Mouse (Mus musculus) forebrain, embryonic 10.5 days (tissue): Measurements from ENCODE around the gene Pprc1. TPM values are rescaled to one million over a fixed set of nuclear protein-coding genes. Genes with fewer than 3 reads are reported as not detected.
A peak's percentile ranks its signal among the peaks of the same experiment; 100 is the strongest.

Source experiments
- DNase-seq: peaks from one replicate; pipeline ENCODE4 v3.0.0-alpha.2; 2017; ENCODE audit warnings: low spot score; ENCODE audit errors: extremely low spot score
- H3K27ac ChIP-seq: fragments of 300-500 bp; sonication (generic); 2 replicates; pipeline ENCODE4 v1.5.1; 2016; ENCODE audit warnings: mild to moderate bottlenecking
- H3K27me3 ChIP-seq: fragments of 300-500 bp; sonication (generic); 2 replicates; pipeline ENCODE4 v1.6.1; 2016; ENCODE audit warnings: mild to moderate bottlenecking; ENCODE audit not compliant: poor library complexity, severe bottlenecking
- H3K36me3 ChIP-seq: fragments of 300-500 bp; sonication (generic); replicated peaks from 2 replicates; pipeline ENCODE4 v1.6.1; 2016; ENCODE audit warnings: mild to moderate bottlenecking, moderate library complexity
- H3K4me1 ChIP-seq: fragments of 300-500 bp; sonication (generic); 2 replicates; pipeline ENCODE4 v1.6.1; 2016
- H3K4me3 ChIP-seq: fragments of 300-500 bp; sonication (generic); 2 replicates; pipeline ENCODE4 v1.5.1; 2016; ENCODE audit warnings: mild to moderate bottlenecking, moderate library complexity
- H3K9me3 ChIP-seq: fragments of 300-500 bp; sonication (generic); 2 replicates; pipeline ENCODE4 v1.6.1; 2016; ENCODE audit warnings: mild to moderate bottlenecking, moderate library complexity
- WGBS: fragments of 180-500 bp; shearing (Covaris S2); methylation state at CpG from one replicate; pipeline ENCODE4 v1.1.7; 2016; 5-methylcytosine and 5-hydroxymethylcytosine counted together
- polyA plus RNA-seq: library from polyadenylated mRNA; unstranded; fragments of >200 nt; fragmentation: Nextera tagmentation; extraction: Ambion mirVana; gene quantifications from 2 replicates; pipeline ENCODE4 v1.2.1, GENCODE M21; 2016

Gene Pprc1
- polyA plus RNA-seq, 1 experiment from 2014 or later = 57.5 TPM

- 28% methylated on average over 13 of the region's 13 CpGs for WGBS
- DNase-seq = no peak
- Histone ChIP-seq H3K4me1 (peaks cover 69% of the 10 kb centered on the region), H3K36me3 (peaks cover 44% of the 10 kb centered on the region), H3K27me3 (no peaks in the 10 kb centered on the region), H3K4me3 (peak overlapping the region; percentile 84), H3K27ac (peak overlapping the region; percentile 99), H3K9me3 (no peaks in the 10 kb centered on the region)
These were observed 6.5 kb upstream of the Pprc1 start for GRCm38 (mm10) chr19:46037925-46038850.

DNA sequence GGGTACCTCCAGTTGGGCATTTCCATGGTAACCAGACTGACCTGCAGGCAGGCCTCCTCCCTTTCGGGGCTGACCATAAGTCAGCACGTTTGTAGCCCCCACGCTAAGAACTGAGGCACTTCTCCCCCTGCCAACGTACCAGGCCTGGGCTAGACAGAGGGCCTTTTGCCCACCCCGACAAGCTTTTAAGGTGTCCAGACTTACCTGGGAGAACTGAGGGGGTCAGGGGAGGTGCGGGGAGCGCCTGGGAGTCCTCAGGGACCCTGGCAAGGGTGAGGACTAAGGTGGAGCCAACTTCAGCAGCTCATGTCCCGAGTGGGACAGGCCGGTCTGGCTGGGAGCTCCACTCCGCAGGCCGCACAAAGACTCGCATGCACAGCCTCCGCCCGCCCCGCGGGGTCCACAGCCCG is 5.8 kb upstream of the Pprc1 start:
- no peaks in the 10 kb centered on the region for H3K9me3 ChIP-seq
- peaks cover 37% of the 10 kb centered on the region for H3K36me3 ChIP-seq
- DNase-seq = peak; percentile 59
- under 1% methylated on average over 17 of the region's 17 CpGs for WGBS
- peak overlapping the region; percentile 84 for H3K4me3 ChIP-seq
- peaks cover 76% of the 10 kb centered on the region for H3K4me1 ChIP-seq
- H3K27ac ChIP-seq = peak overlapping the region; percentile 99
- H3K27me3 ChIP-seq = no peaks in the 10 kb centered on the region

- Histone ChIP-seq H3K27me3 (no peaks in the 10 kb centered on the region), H3K36me3 (peaks cover 31% of the 10 kb centered on the region), H3K4me1 (peaks cover 82% of the 10 kb centered on the region), H3K27ac (peak overlapping the region; percentile 99), H3K4me3 (peak overlapping the region; percentile 84), H3K9me3 (no peaks in the 10 kb centered on the region)
- peak; percentile 89 for DNase-seq
- whole genome bisulfite sequencing = 2% methylated on average over 26 of the region's 30 CpGs
These were observed 5.2 kb upstream of the Pprc1 start for GRCm38 (mm10) chr19:46039478-46039877.

DNA sequence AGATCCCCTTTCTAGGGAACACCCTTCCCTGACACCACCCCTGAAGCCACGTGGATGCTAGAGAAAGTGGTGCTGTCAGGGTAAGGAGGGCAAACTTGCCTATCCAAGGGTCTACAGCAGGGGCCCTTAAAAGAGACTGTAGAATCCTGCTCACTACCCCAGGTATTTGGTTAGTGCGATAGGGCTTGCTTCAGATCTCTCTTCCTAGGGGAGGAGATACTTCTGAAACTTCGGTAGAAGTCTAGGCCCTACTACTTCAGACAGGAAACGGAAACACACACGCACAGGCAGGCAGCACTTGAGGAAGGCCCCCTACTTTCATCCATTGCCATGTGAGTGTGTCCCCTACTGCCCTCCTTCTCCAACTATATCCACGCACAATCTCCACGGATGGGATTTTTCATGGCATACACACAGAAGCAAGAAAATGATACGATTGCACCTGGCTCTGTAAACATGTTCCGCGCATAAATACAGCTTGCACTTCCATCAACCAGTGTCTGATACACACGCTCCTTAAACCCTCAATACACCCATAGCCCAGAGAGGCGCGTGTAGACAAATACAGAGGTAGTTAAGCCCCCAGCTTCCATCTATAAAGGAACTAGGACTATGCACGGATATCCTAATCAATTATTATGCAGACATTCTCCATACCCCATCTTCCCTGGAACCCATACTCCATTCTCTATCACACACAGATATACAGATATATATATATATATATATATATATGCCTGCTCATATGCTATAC is 4.4 kb upstream of the Pprc1 start:
- no peak for DNase-seq
- H3K27me3 ChIP-seq = no peaks in the 10 kb centered on the region
- peaks cover 22% of the 10 kb centered on the region for H3K36me3 ChIP-seq
- H3K4me3 ChIP-seq = peak overlapping the region; percentile 84
- peaks cover 90% of the 10 kb centered on the region for H3K4me1 ChIP-seq
- 33% methylated on average over 14 of the region's 14 CpGs for whole genome bisulfite sequencing
- peak overlapping the region; percentile 99 for H3K27ac ChIP-seq
- H3K9me3 ChIP-seq = no peaks in the 10 kb centered on the region

GRCm38 (mm10) chr19:46041299-46041932 is 3.3 kb upstream of the Pprc1 start:
- Histone ChIP-seq H3K4me1 (peaks cover 95% of the 10 kb centered on the region), H3K27me3 (no peaks in the 10 kb centered on the region), H3K9me3 (no peaks in the 10 kb centered on the region), H3K4me3 (peak overlapping the region; percentile 97), H3K36me3 (peaks cover 12% of the 10 kb centered on the region), H3K27ac (peak overlapping the region; percentile 97)
- WGBS = 31% methylated on average over 7 of the region's 7 CpGs
- DNase-seq = no peak

GRCm38 (mm10) chr19:46041933-46042475 is 2.7 kb upstream of the Pprc1 start:
- peaks cover 6% of the 10 kb centered on the region for H3K36me3 ChIP-seq
- peaks cover 95% of the 10 kb centered on the region for H3K4me1 ChIP-seq
- DNase-seq = peak; percentile 76
- no peaks in the 10 kb centered on the region for H3K9me3 ChIP-seq
- H3K27me3 ChIP-seq = no peaks in the 10 kb centered on the region
- WGBS = 2% methylated on average over 14 of the region's 14 CpGs
- H3K27ac ChIP-seq = peak overlapping the region; percentile 97
- peak overlapping the region; percentile 97 for H3K4me3 ChIP-seq

DNA sequence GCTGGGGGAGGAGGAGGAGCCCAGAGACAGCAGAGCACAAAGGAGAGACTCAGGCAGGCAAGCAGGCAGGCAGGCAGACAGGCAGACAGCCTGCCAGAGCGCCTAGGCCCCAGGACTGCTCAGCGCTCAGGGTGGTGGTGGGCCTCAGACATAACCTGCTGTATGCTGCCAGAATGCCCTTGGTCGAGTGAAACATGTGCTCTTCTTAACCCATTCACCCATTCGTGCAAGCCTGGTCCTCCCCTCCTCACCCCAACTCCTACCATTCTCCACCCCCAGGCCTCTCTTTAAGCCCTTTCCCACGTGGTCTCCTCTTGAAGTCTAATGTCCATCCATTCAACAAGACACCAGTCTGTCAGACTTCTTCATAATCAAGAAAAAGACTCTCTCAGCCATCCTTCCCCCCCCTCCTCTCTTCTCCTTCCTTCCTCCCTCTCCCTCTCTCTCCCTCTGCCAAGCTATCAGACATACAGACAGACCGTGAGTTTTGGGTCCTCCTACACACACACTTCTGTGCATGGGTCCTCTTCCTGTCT is 2.1 kb upstream of the Pprc1 start:
- DNase-seq = peak; percentile 73
- 5% methylated on average over 6 of the region's 6 CpGs for WGBS
- Histone ChIP-seq H3K27me3 (no peaks in the 10 kb centered on the region), H3K4me1 (peaks cover 95% of the 10 kb centered on the region), H3K4me3 (peak overlapping the region; percentile 97), H3K27ac (peak overlapping the region; percentile 97), H3K9me3 (no peaks in the 10 kb centered on the region), H3K36me3 (0 out of 2 replicates have a peak, but pooled peaks cover 2% of the 10 kb centered on the region)

DNA sequence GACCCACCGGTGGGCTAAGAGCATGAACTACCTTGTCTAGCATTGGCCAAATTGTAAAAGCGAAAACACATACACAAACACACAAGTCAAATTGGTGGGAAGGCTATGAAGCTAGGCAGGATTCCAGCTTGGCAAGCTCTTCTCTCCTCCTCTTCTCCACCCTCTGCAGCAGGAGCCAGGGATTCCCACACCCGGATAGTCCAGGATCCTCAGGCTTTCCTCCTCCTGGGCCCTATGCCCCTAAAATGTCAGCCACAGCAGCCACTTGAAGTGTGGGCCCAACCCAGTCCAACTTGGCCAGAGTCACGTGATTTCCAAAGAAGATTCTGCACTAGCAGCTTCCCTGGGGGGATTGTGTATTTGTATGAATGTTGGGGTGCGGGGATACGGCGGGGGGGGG is 1.3 kb upstream of the Pprc1 start:
- DNase-seq = no peak
- Histone ChIP-seq H3K4me3 (peak overlapping the region; percentile 97), H3K4me1 (peaks cover 90% of the 10 kb centered on the region), H3K36me3 (0 out of 2 replicates have a peak, but pooled peaks cover 2% of the 10 kb centered on the region), H3K9me3 (no peaks in the 10 kb centered on the region), H3K27me3 (no peaks in the 10 kb centered on the region), H3K27ac (peak overlapping the region; percentile 97)
- 67% methylated on average over 7 of the region's 7 CpGs for WGBS

DNA sequence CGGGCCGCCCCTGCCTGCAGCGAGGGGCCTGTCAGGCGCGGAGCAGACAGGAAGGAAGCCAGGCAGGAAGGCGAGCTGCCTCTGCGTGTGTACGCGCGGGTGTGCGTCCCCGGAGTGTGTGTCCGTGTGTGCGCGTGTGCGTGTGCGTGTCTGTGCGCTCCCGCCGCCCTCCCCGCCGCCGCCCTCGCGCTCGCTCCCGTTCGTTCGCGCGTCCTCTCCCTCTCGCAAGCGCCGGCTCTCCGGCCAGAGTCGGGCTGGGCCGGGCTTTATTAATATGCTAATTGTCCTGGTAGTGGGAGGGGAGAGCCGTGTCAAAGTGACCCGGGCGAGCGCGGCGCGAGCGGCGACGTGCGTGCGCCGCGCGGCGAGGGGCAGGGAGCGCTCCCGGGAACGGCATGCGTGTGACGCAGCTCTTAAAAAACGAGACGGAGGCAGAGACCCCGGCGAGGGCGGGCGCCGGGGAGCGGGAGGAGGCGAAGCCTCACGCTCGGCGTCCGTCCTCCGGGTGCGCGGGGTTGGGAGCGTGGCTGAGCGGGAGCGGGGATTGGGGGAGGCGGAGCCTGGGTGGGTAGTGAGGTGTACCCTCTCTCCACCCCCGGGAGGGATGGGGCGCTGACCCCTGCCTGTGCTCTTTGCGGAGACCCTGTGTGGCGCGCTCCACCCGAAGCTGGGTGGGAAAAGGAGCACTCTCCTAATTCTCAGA is 458 bp downstream of the Pprc1 start, which contains the start of gene Ldb1:
Ldb1 (minus strand) TSS at position 222 of the 703 bp plus-strand sequence.
- Histone ChIP-seq H3K4me3 (peak within 1 kb of the TSS; percentile 97), H3K36me3 (no peaks in the 10 kb centered on the region), H3K9me3 (no peaks in the 10 kb centered on the region), H3K27me3 (no peaks in the 10 kb centered on the region), H3K27ac (peak within 1 kb of the TSS; percentile 97), H3K4me1 (peaks cover 76% of the 10 kb centered on the region)
- under 1% methylated on average over 84 of the region's 84 CpGs for WGBS
- peak; percentile 87 for DNase-seq

DNA sequence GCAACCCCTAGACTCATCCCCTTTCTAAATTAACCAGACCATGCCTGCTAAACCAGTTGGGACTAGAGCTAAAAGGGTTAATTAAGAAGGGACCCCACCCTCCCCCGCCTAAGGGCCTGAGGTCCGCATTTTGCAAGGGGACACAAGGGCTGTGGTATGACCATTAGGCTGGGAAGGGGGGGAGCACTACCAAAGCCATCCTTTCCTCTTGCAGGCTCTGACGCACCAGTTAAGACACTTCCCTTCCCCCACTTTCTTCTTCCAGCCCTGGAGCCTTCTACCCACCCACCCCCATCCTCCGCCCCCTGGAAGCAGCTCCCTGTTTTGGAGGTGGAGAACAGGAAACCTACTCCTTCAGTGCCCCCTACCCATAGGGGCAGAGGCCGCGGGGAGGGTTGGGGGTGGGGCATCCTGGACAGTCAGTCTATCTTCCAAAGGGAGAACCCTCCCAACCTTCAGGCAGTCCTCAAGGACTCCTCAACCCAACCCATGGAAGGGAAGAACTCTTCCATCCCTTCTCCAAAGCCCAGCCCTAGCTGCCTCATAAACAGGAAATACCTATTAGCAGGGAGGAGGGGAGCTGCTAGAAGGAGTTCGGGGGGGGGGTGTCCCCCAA is 1.1 kb downstream of the Pprc1 start:
- DNase-seq = no peak
- 2% methylated on average over 7 of the region's 7 CpGs for WGBS
- peak overlapping the region; percentile 97 for H3K27ac ChIP-seq

GRCm38 (mm10) chr19:46046621-46047025 is 1.9 kb downstream of the Pprc1 start:
- 9% methylated on average over 10 of the region's 10 CpGs for WGBS
- H3K4me1 ChIP-seq = peaks cover 62% of the 10 kb centered on the region
- no peaks in the 10 kb centered on the region for H3K27me3 ChIP-seq
- no peaks in the 10 kb centered on the region for H3K36me3 ChIP-seq
- H3K9me3 ChIP-seq = no peaks in the 10 kb centered on the region
- peak overlapping the region; percentile 97; the same call in 1 of the 2 replicates for H3K4me3 ChIP-seq
- peak overlapping the region; percentile 97 for H3K27ac ChIP-seq
- DNase-seq = no peak

More for the DNA sequence above, 1.1 kb downstream of the Pprc1 start:
- Histone ChIP-seq H3K9me3 (no peaks in the 10 kb centered on the region), H3K4me1 (peaks cover 70% of the 10 kb centered on the region), H3K4me3 (peak overlapping the region; percentile 97), H3K36me3 (no peaks in the 10 kb centered on the region), H3K27me3 (no peaks in the 10 kb centered on the region)
